Mouse (Mus musculus): ENCODE results near the gene Use1.

DNA sequence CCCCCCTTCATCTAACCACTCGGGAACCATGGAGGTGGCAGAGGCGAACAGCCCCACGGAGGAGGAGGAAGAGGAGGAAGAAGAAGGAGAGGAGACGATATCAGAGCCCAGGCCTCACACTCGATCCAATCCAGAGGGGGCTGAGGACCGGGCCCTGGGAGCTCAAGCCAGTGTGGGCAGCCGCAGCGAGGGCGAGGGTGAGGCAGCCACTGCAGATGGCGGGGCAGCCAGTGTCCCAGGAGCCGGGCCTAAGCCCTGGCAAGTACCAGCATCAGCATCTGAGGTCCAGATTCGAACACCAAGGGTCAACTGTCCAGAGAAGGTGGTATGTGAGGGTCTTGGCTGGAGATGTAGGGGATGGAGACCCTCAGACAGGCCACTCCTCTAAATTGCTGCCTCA is 31.1 kb downstream of the Use1 start:
- TF ChIP-seq CTCF (IDR thresholded peaks at IDR 0.05; ENCODE audit: insufficient read depth, low read depth, low read length) (no peak), POLR2A (IDR thresholded peaks at IDR 0.05; ENCODE audit: insufficient read depth, low read depth, low read length) (no peak)
